Mouse (Mus musculus) liver, postnatal 0 days (tissue): ENCODE data around the gene Ttc3. TPM values are rescaled to one million over a fixed set of nuclear protein-coding genes. Genes with fewer than 3 reads are reported as not detected.
A peak's percentile ranks its signal among the peaks of the same experiment; 100 is the strongest.

Experiments used
- ATAC-seq: fragments of 200-750 bp; cut with Nextera tagmentation; 2 replicates; pipeline ENCODE4 v1.8.0; 2017; ENCODE audit warnings: mild to moderate bottlenecking, moderate library complexity
- DNase-seq: peaks from one replicate; pipeline ENCODE4 v3.0.0-alpha.2; 2016
- H3K27ac ChIP-seq: fragments of 300-500 bp; sonication (generic); 2 replicates; pipeline ENCODE4 v1.5.1; 2014; ENCODE audit warnings: antibody characterized with exemption, moderate library complexity, mild to moderate bottlenecking, low read depth
- H3K27me3 ChIP-seq: fragments of 300-500 bp; sonication (generic); 2 replicates; pipeline ENCODE4 v1.6.1; 2014; ENCODE audit warnings: low read length, control low read depth, mixed read lengths; ENCODE audit not compliant: insufficient read depth
- H3K36me3 ChIP-seq: fragments of 300-500 bp; sonication (generic); replicated peaks from 2 replicates; pipeline ENCODE4 v1.6.1; 2014; ENCODE audit warnings: mild to moderate bottlenecking, control low read depth, low read length, moderate library complexity, mixed read lengths; ENCODE audit not compliant: insufficient read depth
- H3K4me1 ChIP-seq: fragments of 300-500 bp; sonication (generic); 2 replicates; pipeline ENCODE4 v1.6.1; 2014; ENCODE audit warnings: antibody characterized with exemption, mild to moderate bottlenecking, control low read depth; ENCODE audit not compliant: insufficient read depth
- H3K4me2 ChIP-seq: fragments of 300-500 bp; sonication (generic); 2 replicates; pipeline ENCODE4 v1.6.1; 2014; ENCODE audit warnings: low read depth, mild to moderate bottlenecking, low read length, moderate library complexity, mixed read lengths
- H3K4me3 ChIP-seq: fragments of 300-500 bp; sonication (generic); 2 replicates; pipeline ENCODE4 v1.5.1; 2014; ENCODE audit warnings: low read depth, low read length
- H3K9ac ChIP-seq: fragments of 300-500 bp; sonication (generic); replicated peaks from 2 replicates; pipeline ENCODE4 v1.6.1; 2014; ENCODE audit warnings: mild to moderate bottlenecking, moderate library complexity
- H3K9me3 ChIP-seq: fragments of 300-500 bp; sonication (generic); 2 replicates; pipeline ENCODE4 v1.6.1; 2016; ENCODE audit warnings: mild to moderate bottlenecking, control low read depth, low read length, mixed read lengths
- CTCF ChIP-seq: sonication (generic); IDR thresholded peaks from 2 replicates; pipeline ENCODE4 v1.5.1; 2016; ENCODE audit warnings: antibody characterized with exemption, low read depth
- EP300 ChIP-seq: IDR thresholded peaks from 2 replicates; pipeline ENCODE4 v1.6.1; 2016; ENCODE audit warnings: antibody characterized with exemption, low read depth, mild to moderate bottlenecking
- WGBS: fragments of 180-500 bp; shearing (Covaris S2); extraction: QIAGEN DNeasy Blood & Tissue Kit; methylation state at CpG from one replicate; pipeline ENCODE4 v1.1.7; 2014; ENCODE audit not compliant: insufficient replicate concordance; 5-methylcytosine and 5-hydroxymethylcytosine counted together
- polyA plus RNA-seq: library from polyadenylated mRNA; unstranded; fragments of >200 nt; fragmentation: Nextera tagmentation; extraction: Ambion mirVana; gene quantifications from 2 replicates; pipeline ENCODE4 v1.2.1, GENCODE M21; 2015

Ttc3 gene
- polyA plus RNA-seq, 1 experiment from 2014 or later: 17.4 TPM

DNA sequence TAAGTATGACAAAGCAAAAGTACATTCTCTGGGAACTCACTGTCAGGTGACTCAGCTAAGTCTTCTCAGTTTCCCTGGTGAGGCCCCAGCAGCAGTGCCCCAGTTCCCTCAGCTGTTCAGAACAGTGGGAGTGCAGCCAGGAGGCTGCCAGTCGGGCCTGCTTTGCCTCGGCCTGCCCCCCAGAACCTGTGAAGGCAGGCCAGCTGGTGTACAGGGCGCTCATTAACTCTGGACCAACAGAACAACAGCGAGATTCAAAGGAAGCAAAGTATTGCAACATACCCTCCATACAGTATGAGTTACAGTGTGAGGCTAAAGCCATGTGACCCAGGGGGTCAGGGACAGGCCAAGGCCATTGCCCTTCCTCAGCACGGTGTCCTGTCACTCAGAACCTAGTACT lies 127.5 kb downstream of the Ttc3 start:
- H3K9me3 ChIP-seq: no peaks in the 10 kb centered on the region
- peaks cover 6% of the 10 kb centered on the region; the same call in 1 of the 2 replicates for H3K4me1 ChIP-seq
- H3K4me3 ChIP-seq: no peak overlapping the region
- H3K27me3 ChIP-seq: no peaks in the 10 kb centered on the region
- no peak overlapping the region for H3K4me2 ChIP-seq
- no peak overlapping the region for H3K9ac ChIP-seq
- WGBS: 23% methylated on average over 5 of the region's 5 CpGs
- ATAC-seq: peak; percentile 80
- H3K36me3 ChIP-seq: peaks cover 41% of the 10 kb centered on the region
- 0 out of 2 replicates have a peak overlapping the region, but pooled peaks have one; percentile 18 for H3K27ac ChIP-seq
- TF ChIP-seq CTCF (no peak), EP300 (no peak)
- no peak for DNase-seq

GRCm38 (mm10) chr16:94504192-94504591 lies 133.8 kb downstream of the Ttc3 start:
- H3K4me3 ChIP-seq: no peak overlapping the region
- TF ChIP-seq EP300: no peak
- no peak for TF ChIP-seq CTCF
- DNase-seq: no peak
- ATAC-seq: no peak
- H3K4me2 ChIP-seq: no peak overlapping the region
- no peaks in the 10 kb centered on the region for H3K9me3 ChIP-seq
- no peaks in the 10 kb centered on the region for H3K27me3 ChIP-seq
- no peak overlapping the region for H3K27ac ChIP-seq
- 0 out of 2 replicates have a peak, but pooled peaks cover 3% of the 10 kb centered on the region for H3K4me1 ChIP-seq
- WGBS: 44% methylated on average over 5 of the region's 5 CpGs
- peaks cover 55% of the 10 kb centered on the region for H3K36me3 ChIP-seq
- H3K9ac ChIP-seq: no peak overlapping the region

DNA sequence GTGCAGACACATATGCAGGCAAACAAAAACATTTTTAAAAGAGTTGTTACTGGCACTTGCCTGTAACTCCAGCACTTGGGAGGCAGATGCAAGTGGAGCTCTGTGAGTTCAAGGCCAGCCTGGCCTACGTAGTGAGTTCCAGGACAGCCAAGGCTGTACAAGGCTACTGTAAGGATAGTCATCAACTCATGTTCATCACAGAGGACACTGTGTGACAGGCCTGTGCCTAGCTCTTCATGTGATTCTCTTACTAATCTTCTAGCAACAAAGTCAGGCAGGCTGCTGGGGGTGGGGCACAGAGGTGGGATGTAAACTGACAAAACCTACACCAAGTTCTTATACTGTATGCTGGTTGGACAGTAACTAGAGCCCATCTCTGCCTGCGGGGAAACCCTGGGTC lies 136.7 kb downstream of the Ttc3 start:
- H3K4me2 ChIP-seq: no peak overlapping the region
- H3K27me3 ChIP-seq: no peaks in the 10 kb centered on the region
- DNase-seq (no peak), ATAC-seq (no peak)
- WGBS: 76% methylated on average over 2 of the region's 2 CpGs
- H3K4me1 ChIP-seq: 0 out of 2 replicates have a peak, but pooled peaks cover 3% of the 10 kb centered on the region
- peaks cover 37% of the 10 kb centered on the region for H3K36me3 ChIP-seq
- no peaks in the 10 kb centered on the region for H3K9me3 ChIP-seq
- no peak overlapping the region for H3K4me3 ChIP-seq
- TF ChIP-seq EP300: no peak
- TF ChIP-seq CTCF: no peak
- H3K9ac ChIP-seq: no peak overlapping the region
- no peak overlapping the region for H3K27ac ChIP-seq

DNA sequence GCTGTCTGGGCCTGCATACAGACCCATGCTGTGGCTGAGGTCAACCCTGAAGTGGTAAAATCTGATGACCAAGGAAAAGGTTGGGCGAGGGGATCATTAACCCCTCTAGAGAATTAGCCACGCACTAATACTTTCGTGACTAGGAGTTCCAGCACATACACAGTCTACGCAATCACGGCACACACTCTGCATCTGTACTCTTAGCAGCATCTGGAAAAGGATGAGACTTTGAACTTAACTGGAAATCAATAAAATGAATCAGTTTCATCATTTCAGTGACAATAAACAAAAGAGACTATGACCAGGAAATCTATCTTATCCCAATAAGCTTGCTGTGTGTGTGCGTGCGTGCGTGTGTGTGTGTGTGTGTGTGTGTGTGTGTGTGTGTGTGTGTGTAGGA lies 138.4 kb downstream of the Ttc3 start:
- ATAC-seq (peak; percentile 87), DNase-seq (no peak)
- no peak for TF ChIP-seq CTCF
- no peak for TF ChIP-seq EP300
- Histone ChIP-seq H3K27me3 (no peaks in the 10 kb centered on the region), H3K4me3 (no peak overlapping the region), H3K36me3 (peaks cover 32% of the 10 kb centered on the region), H3K9ac (no peak overlapping the region), H3K4me2 (no peak overlapping the region), H3K9me3 (no peaks in the 10 kb centered on the region), H3K4me1 (0 out of 2 replicates have a peak, but pooled peaks cover 3% of the 10 kb centered on the region), H3K27ac (peak overlapping the region; percentile 71)
- WGBS: 73% methylated on average over 8 of the region's 8 CpGs

GRCm38 (mm10) chr16:94509983-94510382 lies 139.6 kb downstream of the Ttc3 start:
- Histone ChIP-seq H3K27me3 (no peaks in the 10 kb centered on the region), H3K4me2 (no peak overlapping the region), H3K36me3 (peaks cover 24% of the 10 kb centered on the region), H3K9me3 (no peaks in the 10 kb centered on the region), H3K9ac (no peak overlapping the region), H3K4me1 (no peaks in the 10 kb centered on the region), H3K4me3 (no peak overlapping the region), H3K27ac (no peak overlapping the region)
- ATAC-seq (no peak), DNase-seq (no peak)
- WGBS: 70% methylated on average over 2 of the region's 2 CpGs
- TF ChIP-seq CTCF: no peak
- no peak for TF ChIP-seq EP300

DNA sequence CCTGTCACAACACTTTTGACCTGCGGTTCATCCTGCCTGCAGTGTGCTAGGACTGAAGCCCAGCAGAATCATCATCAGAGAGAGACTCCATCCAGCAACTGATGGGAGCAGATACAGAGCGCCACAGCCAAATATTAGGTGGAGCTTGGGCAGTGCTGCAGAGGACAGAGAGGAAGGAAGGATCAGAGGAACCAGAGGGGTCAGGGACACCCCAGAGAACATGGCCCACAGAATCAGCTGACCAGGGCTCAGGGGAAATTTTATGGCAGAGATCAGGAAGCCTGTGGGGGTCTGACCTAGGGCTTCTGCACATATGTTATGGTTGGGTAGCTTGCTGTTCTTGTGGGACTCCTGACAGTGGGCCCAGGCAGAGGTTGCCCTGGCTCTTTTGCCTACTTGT lies 147.2 kb downstream of the Ttc3 start:
- 57% methylated on average over 2 of the region's 2 CpGs for WGBS
- Histone ChIP-seq H3K27me3 (no peaks in the 10 kb centered on the region), H3K9ac (no peak overlapping the region), H3K9me3 (no peaks in the 10 kb centered on the region), H3K4me2 (no peak overlapping the region), H3K4me1 (peaks cover 35% of the 10 kb centered on the region), H3K4me3 (no peak overlapping the region), H3K27ac (peak overlapping the region; percentile 36; the same call in 1 of the 2 replicates), H3K36me3 (0 out of 2 replicates have a peak, but pooled peaks cover 9% of the 10 kb centered on the region)
- TF ChIP-seq CTCF (no peak), EP300 (no peak)
- peak; percentile 12; the same call in 1 of the 2 replicates for ATAC-seq
- no peak for DNase-seq

Other genes starting within 250 kb of the Ttc3 start
- 2.3 and 2.9 TPM in 2 replicates for gene Hlcs, start 57.0 kb upstream of the Ttc3 start, polyA plus RNA-seq
- 1.4 and 2.1 TPM in 2 replicates for gene Ripply3, start 42.2 kb upstream of the Ttc3 start, polyA plus RNA-seq
- 84.6 and 95.6 TPM in 2 replicates for gene Pigp, start 1.2 kb downstream of the Ttc3 start, polyA plus RNA-seq
- 16.0 and 16.4 TPM in 2 replicates for gene Vps26c, start 156.2 kb downstream of the Ttc3 start, polyA plus RNA-seq
- gene Dyrk1a, start 199.4 kb downstream of the Ttc3 start, polyA plus RNA-seq: 3.7 and 3.9 TPM in 2 replicates